Comparison of ENCODE assay signal across 24 mouse cellular contexts in the genomic region with DNA sequence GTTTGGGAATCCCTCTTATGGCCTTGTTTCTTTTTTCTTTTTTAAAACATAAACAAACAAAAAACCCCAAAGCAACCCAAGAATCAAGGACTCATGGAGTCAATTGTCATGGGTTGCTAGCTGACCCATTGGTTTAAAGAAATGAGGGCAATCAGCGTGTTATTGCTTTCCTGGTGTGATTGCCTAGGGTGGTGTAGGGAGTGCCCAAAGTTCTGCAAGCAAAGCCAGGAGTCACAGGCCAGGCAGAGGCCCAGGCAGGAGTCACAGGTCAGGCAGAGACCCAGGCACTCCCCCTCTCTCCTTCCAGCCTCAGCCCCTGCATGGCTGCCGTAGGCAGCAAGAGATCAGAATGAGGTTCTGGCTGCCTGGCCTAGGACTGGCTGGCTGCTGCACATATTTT. TPM values are rescaled to one million over a fixed set of nuclear protein-coding genes. Genes with fewer than 3 reads are reported as not detected.
A peak's percentile ranks its signal among the peaks of the same experiment; 100 is the strongest.
DNase-seq lines count a peak whose midpoint lies in the region; ATAC-seq and TF ChIP-seq lines count a peak whose summit lies in the region.
"Had no signal": no experiment of that assay in that cellular context is flagged by ENCODE, and none has a peak within 500 bp of the region (broad histone marks: within the 10 kb centered on the region; RNA-seq: fewer than 3 reads in every experiment).

No protein-coding gene starts in this region.

- intact Hi-C loops in left cerebral cortex, postnatal 10 days (cut with DNase I): no loop called here

- WGBS in hindbrain, embryonic 13.5 days: 84% methylated on average over 2 of the region's 2 CpGs
- WGBS in hindbrain, embryonic 10.5 days: 72% methylated on average over 2 of the region's 2 CpGs
- WGBS in thymus, adult 2 months: 78% methylated on average over 2 of the region's 2 CpGs
- WGBS in intestine, embryonic 16.5 days: 53% methylated on average over 2 of the region's 2 CpGs

- no peak for TF ChIP-seq CTCF in thymus, adult 2 months (IDR thresholded peaks at IDR 0.05; ENCODE audit: borderline replicate concordance, control insufficient read depth, extremely low read depth, insufficient read depth, low read length, poor library complexity)

- H3K9me3 ChIP-seq in hindbrain, embryonic 13.5 days: no peaks in the 10 kb centered on the region
- H3K9me3 ChIP-seq in hindbrain, embryonic 10.5 days: no peaks in the 10 kb centered on the region
- no peaks in the 10 kb centered on the region for H3K9me3 ChIP-seq in intestine, embryonic 16.5 days (ENCODE audit: control insufficient read depth, low read length)
- H3K9me3 ChIP-seq: embryonic facial prominence, embryonic 15.5 days; forebrain, embryonic 15.5 days; hindbrain, embryonic 15.5 days; limb, embryonic 12.5 days; liver, embryonic 15.5 days; lung, embryonic 15.5 days; megakaryocyte, embryonic 14.5 days had no signal

- no peak for ATAC-seq in hindbrain, embryonic 13.5 days (ENCODE audit: low FRiP score)
- ATAC-seq in intestine, embryonic 16.5 days: peak; percentile 70
- no peak for ATAC-seq in frontal cortex, adult (ENCODE audit: low TSS enrichment)
- ATAC-seq: forebrain, embryonic 15.5 days had no signal

- H3K36me3 ChIP-seq in hindbrain, embryonic 13.5 days: no peaks in the 10 kb centered on the region
- 0 out of 2 replicates have a peak, but pooled peaks cover under 1% of the 10 kb centered on the region for H3K36me3 ChIP-seq in hindbrain, embryonic 10.5 days
- peaks cover 12% of the 10 kb centered on the region for H3K36me3 ChIP-seq in thymus, adult 2 months (ENCODE audit: control insufficient read depth, insufficient read depth, low read length)
- no peaks in the 10 kb centered on the region for H3K36me3 ChIP-seq in intestine, embryonic 16.5 days (ENCODE audit: control insufficient read depth, insufficient read depth, low read length)
- H3K36me3 ChIP-seq: embryonic facial prominence, embryonic 15.5 days; forebrain, embryonic 15.5 days; hindbrain, embryonic 15.5 days; liver, embryonic 15.5 days; lung, embryonic 15.5 days had no signal

- no peak overlapping the region for H3K4me2 ChIP-seq in hindbrain, embryonic 13.5 days
- H3K4me2 ChIP-seq in intestine, embryonic 16.5 days (ENCODE audit: low read depth, low read length): no peak overlapping the region
- H3K4me2 ChIP-seq: embryonic facial prominence, embryonic 15.5 days; forebrain, embryonic 15.5 days; hindbrain, embryonic 15.5 days; limb, embryonic 12.5 days; liver, embryonic 15.5 days; lung, embryonic 15.5 days had no signal

- no peak overlapping the region for H3K9ac ChIP-seq in hindbrain, embryonic 13.5 days
- no peak overlapping the region for H3K9ac ChIP-seq in intestine, embryonic 16.5 days (ENCODE audit: low read depth, low read length)
- H3K9ac ChIP-seq: embryonic facial prominence, embryonic 15.5 days; forebrain, embryonic 15.5 days; hindbrain, embryonic 15.5 days; limb, embryonic 12.5 days; liver, embryonic 15.5 days; lung, embryonic 15.5 days had no signal

- no peak for DNase-seq in hindbrain, embryonic 10.5 days (ENCODE audit: low spot score)
- DNase-seq in thymus, adult 2 months: no peak
- no peak for DNase-seq in thymus, postnatal 0 days (ENCODE audit: low spot score)
- DNase-seq in left cerebral cortex, postnatal 10 days (ENCODE audit: extremely low spot score in 1 of 2, low spot score in 2 of 2): no peak
- DNase-seq: adrenal gland, postnatal 14 days; cerebellum, adult 2 months; gastrocnemius, postnatal 10 days; kidney, adult 18-20 months; kidney, postnatal 10 days; lung, postnatal 36 days; midbrain, embryonic 14.5 days; right cerebral cortex, postnatal 25 days; spleen, adult 18-20 months; thymus, postnatal 4 days had no signal

- no peak overlapping the region for H3K4me3 ChIP-seq in hindbrain, embryonic 13.5 days
- no peak overlapping the region for H3K4me3 ChIP-seq in hindbrain, embryonic 10.5 days
- H3K4me3 ChIP-seq in thymus, adult 2 months (ENCODE audit: control insufficient read depth, insufficient read depth, low read length): no peak overlapping the region
- H3K4me3 ChIP-seq in intestine, embryonic 16.5 days (ENCODE audit: low read length): no peak overlapping the region
- H3K4me3 ChIP-seq: embryonic facial prominence, embryonic 15.5 days; forebrain, embryonic 15.5 days; hindbrain, embryonic 15.5 days; limb, embryonic 12.5 days; liver, embryonic 15.5 days; lung, embryonic 15.5 days; megakaryocyte, embryonic 14.5 days had no signal

- H3K27me3 ChIP-seq in hindbrain, embryonic 13.5 days: no peaks in the 10 kb centered on the region
- no peaks in the 10 kb centered on the region for H3K27me3 ChIP-seq in hindbrain, embryonic 10.5 days (ENCODE audit: insufficient read depth, poor library complexity, severe bottlenecking)
- no peaks in the 10 kb centered on the region for H3K27me3 ChIP-seq in thymus, adult 2 months (ENCODE audit: control insufficient read depth, insufficient read depth, low read length)
- no peaks in the 10 kb centered on the region for H3K27me3 ChIP-seq in intestine, embryonic 16.5 days (replicated peaks; ENCODE audit: control insufficient read depth, insufficient read depth, low read length)
- H3K27me3 ChIP-seq: embryonic facial prominence, embryonic 15.5 days; forebrain, embryonic 15.5 days; hindbrain, embryonic 15.5 days; limb, embryonic 12.5 days; liver, embryonic 15.5 days; lung, embryonic 15.5 days had no signal

- no peak for TF ChIP-seq POLR2A in thymus, adult 2 months (IDR thresholded peaks at IDR 0.05; ENCODE audit: control insufficient read depth, extremely low read depth, insufficient read depth, low read length, poor library complexity)

- peaks cover 9% of the 10 kb centered on the region; the same call in 1 of the 2 replicates for H3K4me1 ChIP-seq in hindbrain, embryonic 13.5 days (replicated peaks)
- peaks cover 7% of the 10 kb centered on the region; the same call in 1 of the 2 replicates for H3K4me1 ChIP-seq in hindbrain, embryonic 10.5 days (replicated peaks)
- peaks cover 4% of the 10 kb centered on the region for H3K4me1 ChIP-seq in thymus, adult 2 months (replicated peaks; ENCODE audit: control insufficient read depth, insufficient read depth, low read length)
- peaks cover 5% of the 10 kb centered on the region; the same call in 1 of the 2 replicates for H3K4me1 ChIP-seq in intestine, embryonic 16.5 days (ENCODE audit: control insufficient read depth, insufficient read depth, low read length)
- H3K4me1 ChIP-seq: embryonic facial prominence, embryonic 15.5 days; liver, embryonic 15.5 days had no signal

- H3K27ac ChIP-seq in hindbrain, embryonic 13.5 days: peak overlapping the region; percentile 40; the same call in 1 of the 2 replicates
- no peak overlapping the region for H3K27ac ChIP-seq in hindbrain, embryonic 10.5 days
- peak overlapping the region; percentile 48; the same call in 1 of the 2 replicates for H3K27ac ChIP-seq in thymus, adult 2 months (ENCODE audit: control insufficient read depth, insufficient read depth, low read length)
- H3K27ac ChIP-seq in intestine, embryonic 16.5 days (ENCODE audit: low read length): no peak overlapping the region; the same call in 1 of the 2 replicates
- H3K27ac ChIP-seq: embryonic facial prominence, embryonic 15.5 days; forebrain, embryonic 15.5 days; hindbrain, embryonic 15.5 days; limb, embryonic 12.5 days; liver, embryonic 15.5 days; lung, embryonic 15.5 days had no signal

RNA-seq across cellular contexts. Expression of a gene that starts 58.6 kb away (rescaled TPM):
- 4.7 and 5.0 TPM in 2 replicates for polyA plus RNA-seq in hindbrain, embryonic 13.5 days (2015; fragmentation: Nextera tagmentation; extraction: Ambion mirVana)
- 4.2 and 4.3 TPM in 2 replicates for polyA plus RNA-seq in hindbrain, embryonic 10.5 days (2016; fragmentation: Nextera tagmentation; extraction: Ambion mirVana)
- polyA plus RNA-seq in thymus, adult 2 months (2012; rRNA removed): 16.0 and 16.2 TPM in 2 replicates
- polyA plus RNA-seq in thymus, postnatal 0 days (2015; fragmentation: Nextera tagmentation; extraction: Ambion mirVana): 9.5 and 9.6 TPM in 2 replicates
- polyA plus RNA-seq in intestine, embryonic 16.5 days (2015; fragmentation: Nextera tagmentation; extraction: Ambion mirVana): 7.5 and 8.6 TPM in 2 replicates
- 10 to 100 TPM; 21.4 to 22.4 TPM for total RNA-seq in left cerebral cortex, postnatal 10 days (2021)

Comparison
In these comparisons a context has a peak if more than half of its experiments do, and no peak if none do; other contexts are left out.
1. H3K27ac ChIP-seq: peak in hindbrain, embryonic 13.5 days (single experiment) and thymus, adult 2 months (single experiment); none in hindbrain, embryonic 10.5 days (single experiment) and intestine, embryonic 16.5 days (single experiment).